ENCODE assay signal across 26 mouse cellular contexts in the genomic region with DNA sequence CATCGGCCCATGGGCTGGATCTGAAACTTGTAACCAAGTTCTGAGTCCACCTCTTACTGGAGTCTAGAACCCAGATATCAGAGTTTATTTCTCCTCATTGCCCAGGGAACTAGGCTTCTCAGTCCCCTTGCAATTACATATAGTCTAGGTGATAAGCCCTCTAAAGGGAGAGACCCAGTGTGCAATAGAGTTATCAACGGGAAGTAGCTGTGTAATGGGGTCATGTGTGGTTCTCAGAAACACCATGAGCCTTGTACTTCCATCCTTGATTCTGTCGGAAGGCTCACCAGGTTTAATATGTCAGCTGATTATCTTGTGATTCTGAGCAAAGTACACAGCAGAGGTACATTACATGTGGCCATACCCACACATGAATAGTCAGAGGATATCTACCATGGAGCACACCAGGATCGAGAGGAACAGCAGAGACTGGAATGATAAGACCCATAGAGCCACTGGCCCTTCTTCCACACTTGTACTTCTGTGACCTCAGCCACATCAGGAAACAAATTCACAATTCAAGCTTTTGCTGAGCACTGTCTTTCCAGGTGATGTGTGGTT. TPM values are rescaled to one million over a fixed set of nuclear protein-coding genes. Genes with fewer than 3 reads are reported as not detected.
A peak's percentile ranks its signal among the peaks of the same experiment; 100 is the strongest.
DNase-seq lines count a peak whose midpoint lies in the region; ATAC-seq and TF ChIP-seq lines count a peak whose summit lies in the region.
"Had no signal": no experiment of that assay in that cellular context is flagged by ENCODE, and none has a peak within 500 bp of the region (broad histone marks: within the 10 kb centered on the region; RNA-seq: fewer than 3 reads in every experiment).

No protein-coding gene starts in this region.

- no peak overlapping the region for H3K4me2 ChIP-seq in forebrain, embryonic 14.5 days (ENCODE audit: low read length)
- H3K4me2 ChIP-seq in intestine, postnatal 0 days (replicated peaks; ENCODE audit: low read depth) = no peak overlapping the region
- H3K4me2 ChIP-seq: embryonic facial prominence, embryonic 13.5 days; forebrain, embryonic 13.5 days; heart, embryonic 12.5 days; hindbrain, embryonic 14.5 days had no signal

- no peak overlapping the region for H3K9ac ChIP-seq in forebrain, embryonic 14.5 days (ENCODE audit: low read length)
- no peak overlapping the region for H3K9ac ChIP-seq in MEL (ENCODE audit: control insufficient read depth, low read depth, low read length, poor library complexity, severe bottlenecking)
- H3K9ac ChIP-seq in intestine, postnatal 0 days (ENCODE audit: low read depth, low read length) = no peak overlapping the region
- H3K9ac ChIP-seq: embryonic facial prominence, embryonic 13.5 days; forebrain, embryonic 13.5 days; heart, embryonic 12.5 days; hindbrain, embryonic 14.5 days had no signal

- H3K27ac ChIP-seq in forebrain, embryonic 10.5 days = no peak overlapping the region
- H3K27ac ChIP-seq in forebrain, embryonic 14.5 days (ENCODE audit: low read depth, low read length) = no peak overlapping the region
- peak overlapping the region; percentile 77 for H3K27ac ChIP-seq in MEL (ENCODE audit: control insufficient read depth, low read depth, low read length)
- H3K27ac ChIP-seq in intestine, postnatal 0 days (ENCODE audit: low read depth, low read length) = no peak overlapping the region
- H3K27ac ChIP-seq: embryonic facial prominence, embryonic 13.5 days; forebrain, embryonic 13.5 days; heart, adult 2 months; hindbrain, embryonic 10.5 days; hindbrain, embryonic 14.5 days had no signal

- no peak for ATAC-seq in forebrain, embryonic 14.5 days
- ATAC-seq in intestine, postnatal 0 days = peak; percentile 82
- ATAC-seq: forebrain, embryonic 13.5 days had no signal

- TF ChIP-seq POLR2A in MEL (IDR thresholded peaks at IDR 0.05; ENCODE audit: control insufficient read depth in 1 of 2, insufficient read depth in 1 of 2, low read depth in 1 of 2, low read length in 2 of 2, poor library complexity in 1 of 2) = no peak

- no peak overlapping the region for H3K4me3 ChIP-seq in forebrain, embryonic 10.5 days
- H3K4me3 ChIP-seq in forebrain, embryonic 14.5 days (ENCODE audit: low read depth, low read length) = no peak overlapping the region
- no peak overlapping the region for H3K4me3 ChIP-seq in MEL (ENCODE audit: control insufficient read depth in 1 of 2, insufficient read depth in 1 of 2, low read depth in 2 of 2, low read length in 2 of 2)
- no peak overlapping the region for H3K4me3 ChIP-seq in intestine, postnatal 0 days (ENCODE audit: low read depth, low read length)
- H3K4me3 ChIP-seq: embryonic facial prominence, embryonic 13.5 days; forebrain, embryonic 13.5 days; heart, adult 2 months; heart, embryonic 12.5 days; hindbrain, embryonic 10.5 days had no signal

- no peaks in the 10 kb centered on the region for H3K9me3 ChIP-seq in forebrain, embryonic 10.5 days
- no peaks in the 10 kb centered on the region for H3K9me3 ChIP-seq in forebrain, embryonic 14.5 days (replicated peaks; ENCODE audit: control insufficient read depth, low read length)
- H3K9me3 ChIP-seq in MEL (replicated peaks; ENCODE audit: insufficient read depth, low read length) = no peaks in the 10 kb centered on the region
- no peaks in the 10 kb centered on the region for H3K9me3 ChIP-seq in intestine, postnatal 0 days (ENCODE audit: control insufficient read depth)
- H3K9me3 ChIP-seq: embryonic facial prominence, embryonic 13.5 days; forebrain, embryonic 13.5 days; heart, embryonic 12.5 days; hindbrain, embryonic 10.5 days had no signal

- no peaks in the 10 kb centered on the region for H3K4me1 ChIP-seq in forebrain, embryonic 10.5 days
- H3K4me1 ChIP-seq in forebrain, embryonic 14.5 days (ENCODE audit: control insufficient read depth, insufficient read depth, low read length) = no peaks in the 10 kb centered on the region
- H3K4me1 ChIP-seq in MEL (ENCODE audit: control insufficient read depth in 1 of 2, insufficient read depth in 2 of 2, low read length in 2 of 2) = no peaks in the 10 kb centered on the region
- H3K4me1 ChIP-seq in intestine, postnatal 0 days (replicated peaks; ENCODE audit: control insufficient read depth, insufficient read depth, low read length) = no peaks in the 10 kb centered on the region
- H3K4me1 ChIP-seq: embryonic facial prominence, embryonic 13.5 days; forebrain, embryonic 13.5 days; heart, embryonic 12.5 days; hindbrain, embryonic 10.5 days had no signal

- TF ChIP-seq RAD21 in MEL (IDR thresholded peaks at IDR 0.05; ENCODE audit: low read depth, low read length) = no peak

- no peaks in the 10 kb centered on the region for H3K79me2 ChIP-seq in MEL (ENCODE audit: control insufficient read depth, insufficient read depth, low read length, poor library complexity)

- H3K27me3 ChIP-seq in forebrain, embryonic 10.5 days (ENCODE audit: poor library complexity, severe bottlenecking) = no peaks in the 10 kb centered on the region
- no peaks in the 10 kb centered on the region for H3K27me3 ChIP-seq in forebrain, embryonic 14.5 days (replicated peaks; ENCODE audit: control insufficient read depth, insufficient read depth, low read length)
- no peaks in the 10 kb centered on the region for H3K27me3 ChIP-seq in MEL (ENCODE audit: control insufficient read depth in 1 of 2, insufficient read depth in 2 of 2, low read length in 2 of 2)
- peaks cover 3% of the 10 kb centered on the region; the same call in 1 of the 2 replicates for H3K27me3 ChIP-seq in intestine, postnatal 0 days (replicated peaks; ENCODE audit: control insufficient read depth, insufficient read depth, low read length)
- H3K27me3 ChIP-seq: embryonic facial prominence, embryonic 13.5 days; forebrain, embryonic 13.5 days; heart, embryonic 12.5 days had no signal

- no peaks in the 10 kb centered on the region for H3K36me3 ChIP-seq in forebrain, embryonic 10.5 days (replicated peaks)
- H3K36me3 ChIP-seq in forebrain, embryonic 14.5 days (ENCODE audit: control insufficient read depth, insufficient read depth, low read length) = no peaks in the 10 kb centered on the region
- no peaks in the 10 kb centered on the region for H3K36me3 ChIP-seq in MEL (ENCODE audit: control insufficient read depth in 1 of 2, insufficient read depth in 2 of 2, low read length in 2 of 2)
- no peaks in the 10 kb centered on the region for H3K36me3 ChIP-seq in intestine, postnatal 0 days (ENCODE audit: control insufficient read depth, insufficient read depth)
- H3K36me3 ChIP-seq: embryonic facial prominence, embryonic 13.5 days; heart, embryonic 12.5 days; hindbrain, embryonic 10.5 days had no signal

- TF ChIP-seq EP300 in MEL (IDR thresholded peaks at IDR 0.05; ENCODE audit: low read depth in 1 of 2, low read length in 2 of 2) = peak in 1 of 2 experiments; percentile 50; a peak in 1 of 4 replicates

- 91% methylated on average over 4 of the region's 4 CpGs for WGBS in forebrain, embryonic 10.5 days
- 86% methylated on average over 4 of the region's 4 CpGs for WGBS in forebrain, embryonic 14.5 days
- WGBS in intestine, postnatal 0 days = 56% methylated on average over 4 of the region's 4 CpGs

- DNase-seq in forebrain, embryonic 10.5 days (ENCODE audit: extremely low spot score, low spot score) = peak; percentile 4
- DNase-seq in forebrain, embryonic 14.5 days (ENCODE audit: low spot score) = no peak
- peak; percentile 15 for DNase-seq in kidney, adult 9 months
- DNase-seq in kidney, adult 11 months = no peak
- peak; percentile 64 for DNase-seq in MEL (ENCODE audit: low read depth, low spot score)
- DNase-seq in retina, embryonic 14.5 days (ENCODE audit: low spot score) = no peak
- no peak for DNase-seq in cerebellum, postnatal 10 days
- DNase-seq: adrenal gland, adult 8-10 months; cerebellum, adult 11 months; cerebellum, adult 8-10 months; cerebellum, postnatal 25 days; gastrocnemius, postnatal 36 days; heart, adult 2 months had no signal

- no peak for TF ChIP-seq CTCF in MEL (IDR thresholded peaks at IDR 0.05 in 2 of 3, conservative IDR thresholded peaks at IDR 0.05 in 1 of 3; ENCODE audit: control insufficient read depth in 1 of 3, insufficient read depth in 1 of 3, low read depth in 2 of 3, low read length in 3 of 3, poor library complexity in 1 of 3, severe bottlenecking in 1 of 3)
- no peak for TF ChIP-seq CTCF in intestine, postnatal 0 days (IDR thresholded peaks at IDR 0.05; ENCODE audit: low read depth)

TF ChIP-seq in MEL, 35 proteins besides CTCF, POLR2A, EP300 and RAD21 (continues in another document):
- TF ChIP-seq TCF12 (IDR thresholded peaks at IDR 0.05; ENCODE audit: low read depth, low read length) = peak; percentile 21; the same call in 1 of the 2 replicates

RNA-seq across cellular contexts. Expression of gene Serpina3b, which starts 12.8 kb away (rescaled TPM):
- polyA plus RNA-seq in forebrain, embryonic 10.5 days (2016; fragmentation: Nextera tagmentation; extraction: Ambion mirVana) = not detected in 2 replicates
- polyA plus RNA-seq in forebrain, embryonic 14.5 days (2014; fragmentation: Nextera tagmentation; extraction: Ambion mirVana) = not detected in 2 replicates
- not detected in 2 replicates for total RNA-seq in MEL (2012; rRNA removed)
- not detected for polyA plus RNA-seq in MEL (2012; ENCODE audit: insufficient read depth in 1 of 2, insufficient read length in 2 of 2, low read depth in 1 of 2, low replicate concordance in 2 of 2, missing spikeins in 1 of 2)
- not detected in 2 replicates for polyA plus RNA-seq in intestine, postnatal 0 days (2015; fragmentation: Nextera tagmentation; extraction: Ambion mirVana)
- total RNA-seq: CH12.LX; gastrocnemius, adult 8-10 months; gastrocnemius, postnatal 36 days; heart, adult 2 months; heart, postnatal 25 days had no signal
- polyA plus RNA-seq: brain, embryonic 14.5 days; cortical plate, adult 2 months; embryonic facial prominence, embryonic 13.5 days; forebrain, embryonic 13.5 days; heart, embryonic 16.5 days; hindbrain, embryonic 10.5 days; hindbrain, embryonic 14.5 days had no signal

RNA-seq across cellular contexts. Expression of gene Serpina3c, which starts 13.0 kb away (rescaled TPM):
- not detected in 2 replicates for polyA plus RNA-seq in forebrain, embryonic 10.5 days (2016; fragmentation: Nextera tagmentation; extraction: Ambion mirVana)
- not detected in 2 replicates for polyA plus RNA-seq in forebrain, embryonic 14.5 days (2014; fragmentation: Nextera tagmentation; extraction: Ambion mirVana)
- not detected in 2 replicates for total RNA-seq in MEL (2012; rRNA removed)
- not detected for polyA plus RNA-seq in MEL (2012; ENCODE audit: insufficient read depth in 1 of 2, insufficient read length in 2 of 2, low read depth in 1 of 2, low replicate concordance in 2 of 2, missing spikeins in 1 of 2)
- 0.09 TPM in 1 of 2 replicates, not detected in the other for polyA plus RNA-seq in intestine, postnatal 0 days (2015; fragmentation: Nextera tagmentation; extraction: Ambion mirVana)
- total RNA-seq: CH12.LX had no signal
- polyA plus RNA-seq: brain, embryonic 14.5 days; embryonic facial prominence, embryonic 13.5 days; forebrain, embryonic 13.5 days; hindbrain, embryonic 10.5 days; hindbrain, embryonic 14.5 days had no signal

RNA-seq across cellular contexts. Expression of gene Serpina3a, which starts 28.1 kb away (rescaled TPM):
- polyA plus RNA-seq in forebrain, embryonic 10.5 days (2016; fragmentation: Nextera tagmentation; extraction: Ambion mirVana) = not detected in 2 replicates
- polyA plus RNA-seq in forebrain, embryonic 14.5 days (2014; fragmentation: Nextera tagmentation; extraction: Ambion mirVana) = not detected in 2 replicates
- total RNA-seq in MEL (2012; rRNA removed) = not detected in 2 replicates
- polyA plus RNA-seq in MEL (2012; ENCODE audit: insufficient read depth in 1 of 2, insufficient read length in 2 of 2, low read depth in 1 of 2, low replicate concordance in 2 of 2, missing spikeins in 1 of 2) = not detected
- polyA plus RNA-seq in intestine, postnatal 0 days (2015; fragmentation: Nextera tagmentation; extraction: Ambion mirVana) = 0.09 and 0.21 TPM in 2 replicates
- total RNA-seq: adrenal gland, postnatal 4 days; CH12.LX; gastrocnemius, adult 8-10 months; gastrocnemius, postnatal 36 days; heart, adult 2 months; heart, postnatal 25 days had no signal
- polyA plus RNA-seq: brain, embryonic 14.5 days; cortical plate, adult 2 months; embryonic facial prominence, embryonic 13.5 days; forebrain, embryonic 13.5 days; heart, adult 2 months; heart, embryonic 12.5 days; heart, embryonic 16.5 days; hindbrain, embryonic 10.5 days; hindbrain, embryonic 14.5 days had no signal

RNA-seq across cellular contexts. Expression of gene Serpina5, which starts 39.7 kb away (rescaled TPM):
- not detected in 2 replicates for polyA plus RNA-seq in forebrain, embryonic 10.5 days (2016; fragmentation: Nextera tagmentation; extraction: Ambion mirVana)
- not detected in 2 replicates for polyA plus RNA-seq in forebrain, embryonic 14.5 days (2014; fragmentation: Nextera tagmentation; extraction: Ambion mirVana)
- not detected in 2 replicates for total RNA-seq in MEL (2012; rRNA removed)
- polyA plus RNA-seq in MEL (2012; ENCODE audit: insufficient read depth in 1 of 2, insufficient read length in 2 of 2, low read depth in 1 of 2, low replicate concordance in 2 of 2, missing spikeins in 1 of 2) = not detected
- 0.18 and 0.24 TPM in 2 replicates for polyA plus RNA-seq in intestine, postnatal 0 days (2015; fragmentation: Nextera tagmentation; extraction: Ambion mirVana)
- total RNA-seq: CH12.LX; gastrocnemius, adult 8-10 months; gastrocnemius, postnatal 36 days; heart, adult 2 months; heart, postnatal 25 days had no signal
- polyA plus RNA-seq: brain, embryonic 14.5 days; cortical plate, adult 2 months; embryonic facial prominence, embryonic 13.5 days; forebrain, embryonic 13.5 days; heart, adult 2 months; heart, embryonic 12.5 days; heart, embryonic 16.5 days; hindbrain, embryonic 10.5 days; hindbrain, embryonic 14.5 days had no signal

Comparison
In these comparisons a context has a peak if more than half of its experiments do, and no peak if none do; other contexts are left out.
1. DNase-seq: peak in forebrain, embryonic 10.5 days (single experiment), kidney, adult 9 months (single experiment) and MEL (single experiment); none in forebrain, embryonic 14.5 days (single experiment), kidney, adult 11 months (single experiment), retina, embryonic 14.5 days (single experiment) and cerebellum, postnatal 10 days (0 of 2).